Mouse (Mus musculus) adrenal gland, postnatal 0 days (tissue): ENCODE data around the gene Lgals8. TPM values are rescaled to one million over a fixed set of nuclear protein-coding genes. Genes with fewer than 3 reads are reported as not detected.

Experiments
- polyA plus RNA-seq: library from polyadenylated mRNA; unstranded; fragments of >200 nt; fragmentation: Nextera tagmentation; extraction: Ambion mirVana; gene quantifications from 2 replicates; pipeline ENCODE4 v1.2.1, GENCODE M21; 2015

The Lgals8 gene
- 31.4 and 45.0 TPM in 2 replicates for polyA plus RNA-seq

DNA sequence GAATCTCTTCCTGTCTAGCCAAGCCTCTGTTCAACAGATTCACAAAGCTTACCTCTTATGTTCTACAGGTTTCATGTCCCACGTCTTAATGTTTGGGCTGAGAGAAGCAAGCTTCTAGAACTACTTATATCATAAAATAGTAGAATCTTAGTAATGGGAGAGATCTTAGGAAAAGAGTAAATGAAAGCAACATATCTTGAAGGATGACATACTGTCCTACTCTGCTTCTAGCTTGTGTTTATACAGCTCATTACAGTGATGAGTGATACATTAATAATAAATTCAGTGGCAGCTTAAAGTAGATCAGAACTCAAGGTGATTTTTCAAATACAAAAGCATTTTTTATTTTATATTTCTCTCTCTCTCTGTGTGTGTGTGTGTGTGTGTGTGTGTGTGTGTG is at the start of gene Lgals8:
Lgals8 (minus strand) TSS at position 101 of the 400 bp plus-strand sequence.

DNA sequence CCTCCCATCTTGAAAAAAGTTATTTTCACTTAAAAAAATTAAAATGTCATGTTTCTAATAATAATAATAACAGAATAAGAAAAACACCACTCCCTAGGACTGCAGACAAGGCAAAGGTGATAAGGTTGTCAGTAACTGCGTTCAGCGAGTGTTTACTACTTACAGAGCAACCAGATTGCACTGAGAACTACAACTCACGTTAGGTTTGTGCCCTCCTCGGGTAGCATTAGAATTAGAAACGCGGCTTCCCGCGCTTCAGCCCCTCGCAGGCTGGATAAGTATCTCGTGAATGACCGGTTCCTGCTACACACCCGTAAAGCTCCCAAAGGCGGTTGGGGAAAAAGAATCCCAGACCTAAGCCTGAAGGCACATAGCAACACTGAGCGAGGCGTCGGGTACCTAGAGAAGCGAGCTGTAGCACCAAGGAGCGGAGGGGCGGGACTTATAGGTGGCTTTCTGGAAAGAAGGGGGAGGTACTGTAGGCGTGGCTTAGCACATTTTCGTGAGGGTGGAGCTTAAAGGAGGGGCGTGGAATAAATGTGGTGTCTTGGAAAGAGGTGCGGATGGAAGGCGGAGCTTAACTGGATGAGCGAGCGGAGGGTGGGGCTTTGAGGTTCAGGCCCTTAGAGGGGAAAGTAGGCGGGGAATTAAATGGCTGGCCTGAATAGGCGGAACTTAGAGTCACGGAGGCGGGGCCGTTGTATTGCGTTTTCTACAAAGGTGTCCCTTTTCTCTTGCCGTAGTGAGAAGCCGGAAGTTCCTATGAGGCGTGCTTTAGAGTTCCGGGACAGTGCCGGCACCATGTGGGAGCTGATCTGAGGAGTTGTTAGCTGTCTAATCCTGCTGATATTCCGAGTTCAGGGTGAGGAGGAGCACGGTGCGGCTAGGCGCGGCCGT is 69.9 kb downstream of the Lgals8 start, which contains the start of gene Heatr1:
Heatr1 (plus strand) TSS at position 419 of the 897 bp plus-strand sequence.

Other genes with a start within 250 kb of the Lgals8 start
- 3.7 and 5.9 TPM in 2 replicates for gene Mtr, start 206.8 kb downstream of the Lgals8 start, polyA plus RNA-seq
- 3.7 and 11.5 TPM in 2 replicates for gene Actn2, start 124.2 kb downstream of the Lgals8 start, polyA plus RNA-seq
- gene Heatr1, start 69.9 kb downstream of the Lgals8 start, polyA plus RNA-seq = 4.0 and 6.0 TPM in 2 replicates
- gene Edaradd, start 55.5 kb upstream of the Lgals8 start, polyA plus RNA-seq = 0.23 and 0.33 TPM in 2 replicates
- gene Ero1lb, start 100.9 kb upstream of the Lgals8 start, polyA plus RNA-seq = 6.9 and 16.6 TPM in 2 replicates